Mouse (Mus musculus): ENCODE data around the gene Pcnt.

Pcnt gene

DNA sequence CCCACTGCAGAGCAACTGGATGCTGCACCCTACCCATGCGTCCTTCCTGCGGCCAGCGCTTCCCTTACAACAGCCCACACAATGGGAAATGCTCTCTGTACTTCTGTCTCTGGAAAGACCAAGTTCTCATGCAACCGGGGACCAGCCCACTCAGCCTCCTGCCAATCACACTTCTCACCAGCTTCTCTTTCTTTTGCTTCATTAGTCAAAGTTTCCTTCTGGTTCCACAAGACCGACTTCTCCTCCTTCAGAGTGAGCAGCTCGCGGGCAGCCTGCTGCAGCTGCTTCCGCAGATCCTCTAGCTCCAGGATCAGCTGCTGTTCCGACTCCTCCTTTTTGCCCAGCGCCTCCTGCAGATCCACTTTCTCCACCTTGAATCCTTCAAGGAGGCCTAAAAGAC is 34.1 kb downstream of the Pcnt start:
- no peak for DNase-seq (ENCODE audit: low read depth, low spot score)

DNA sequence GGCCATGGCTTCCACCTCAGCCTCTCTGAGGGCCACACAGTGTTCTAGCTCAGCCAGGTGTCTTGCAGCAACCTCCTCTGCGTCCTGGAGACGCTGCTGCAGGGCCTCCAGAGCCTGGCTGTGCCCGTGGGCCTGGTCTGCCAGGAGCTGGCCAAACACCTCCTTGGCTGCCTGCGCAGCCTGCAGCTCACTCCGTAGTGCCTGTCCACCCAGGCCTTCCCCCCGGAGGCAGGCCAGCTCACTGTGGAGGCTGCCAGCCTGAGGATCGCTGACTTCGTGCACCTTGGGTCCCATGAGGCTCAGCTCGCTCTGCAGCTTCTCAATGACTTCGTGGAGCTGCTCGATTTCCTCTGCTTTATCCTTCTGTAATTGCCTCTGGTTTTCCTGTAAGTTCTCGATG is 50.0 kb downstream of the Pcnt start:
- no peak for DNase-seq (ENCODE audit: low read depth, low spot score)

DNA sequence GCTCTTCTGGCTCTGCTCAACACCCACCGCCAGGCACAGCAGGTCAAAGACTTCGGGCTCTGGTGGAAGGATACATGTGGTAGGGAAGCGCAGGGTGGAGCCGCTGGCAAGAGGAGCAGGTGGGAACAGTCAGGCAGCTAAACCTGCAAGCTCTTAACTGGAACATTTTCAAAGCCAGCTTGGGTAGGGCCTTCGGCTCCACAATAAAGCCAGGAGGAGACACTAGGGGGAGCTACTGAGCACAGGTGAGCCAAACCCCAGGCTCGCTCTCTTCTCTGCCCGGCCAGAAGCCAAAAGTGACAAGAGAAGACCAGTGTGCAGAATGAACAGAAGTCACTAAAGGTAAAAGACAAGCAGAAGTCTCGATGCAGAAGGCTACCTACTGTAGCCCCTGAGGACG is 50.8 kb downstream of the Pcnt start:
- DNase-seq (ENCODE audit: low read depth, low spot score): peak; percentile 23

DNA sequence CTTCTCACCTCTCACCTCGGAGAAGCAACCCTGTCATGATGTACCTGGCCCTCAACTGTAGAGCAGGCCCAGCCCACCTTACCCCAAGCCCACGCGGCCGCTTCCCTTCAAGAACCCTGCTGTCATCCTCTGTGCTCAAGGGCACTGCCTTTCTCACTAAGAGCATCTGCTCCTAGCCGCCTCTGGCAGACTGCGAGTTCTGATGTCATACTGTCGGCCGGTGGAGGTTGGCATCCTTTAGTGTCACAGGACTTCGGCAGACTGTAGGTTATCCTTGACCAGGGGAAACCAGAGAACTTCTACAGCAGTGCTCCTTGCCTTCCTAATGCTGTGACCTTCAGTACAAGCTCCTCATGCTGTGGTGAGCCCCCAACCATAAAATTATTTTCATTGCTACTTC is 51.4 kb downstream of the Pcnt start:
- no peak for DNase-seq (ENCODE audit: low read depth, low spot score)

DNA sequence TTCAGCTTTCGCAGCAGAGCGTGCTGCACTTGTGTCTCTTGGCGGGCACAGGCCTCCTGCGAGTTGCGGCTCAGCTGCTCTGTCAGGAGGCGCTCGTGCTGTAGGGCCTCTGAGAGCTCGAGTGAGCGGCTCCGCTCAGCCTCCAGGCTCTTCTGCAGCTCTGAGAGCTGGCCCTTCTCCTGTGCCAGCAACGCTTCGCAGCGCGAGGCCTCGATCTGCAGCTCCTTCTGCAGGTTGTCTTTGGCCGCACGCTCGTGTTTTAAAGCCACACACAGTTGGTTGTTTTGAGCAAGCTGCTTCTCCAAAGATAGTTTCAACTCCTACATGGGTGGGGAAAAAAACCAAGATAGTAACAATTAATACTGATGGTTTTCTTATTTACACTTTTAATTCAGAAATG is 67.6 kb downstream of the Pcnt start:
- no peak for DNase-seq (ENCODE audit: low read depth, low spot score)

DNA sequence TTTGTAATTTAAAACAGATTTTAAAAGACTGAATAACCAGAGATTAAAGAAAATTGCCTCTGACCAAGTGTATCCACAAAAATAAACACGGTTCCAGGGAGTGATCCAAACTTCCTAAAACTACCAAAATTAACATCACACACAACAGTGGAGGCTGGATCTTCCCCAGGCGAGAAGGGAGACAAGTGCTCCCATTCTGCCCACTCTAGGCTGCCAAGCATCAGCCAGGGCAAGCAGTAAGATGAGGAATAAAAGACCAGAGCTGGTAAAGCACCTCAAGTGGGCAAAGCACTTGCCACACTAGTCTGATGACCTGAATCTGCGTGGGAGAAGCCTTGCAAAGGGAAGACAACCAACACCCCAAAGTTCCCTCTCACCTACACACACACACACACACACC is 70.8 kb downstream of the Pcnt start:
- DNase-seq (ENCODE audit: low read depth, low spot score): no peak

DNA sequence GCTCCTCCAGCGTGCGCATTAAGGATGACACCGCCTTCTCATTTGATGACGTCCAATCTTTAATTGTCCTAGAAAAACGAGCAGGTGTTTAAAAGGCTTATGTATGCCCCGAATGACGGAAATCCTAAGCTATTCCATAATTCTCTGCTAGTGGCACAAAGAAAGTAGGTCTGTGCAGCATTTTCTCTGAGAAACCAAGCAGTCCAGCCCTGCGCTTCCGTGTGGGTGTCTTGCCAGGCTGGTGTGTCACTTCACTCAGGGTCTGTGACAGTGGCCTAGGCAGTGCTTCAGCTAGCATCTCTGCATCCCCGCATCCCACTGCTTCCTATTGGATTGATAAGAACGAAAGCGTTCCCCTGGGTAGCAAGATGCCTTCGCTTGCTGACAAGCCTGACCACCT is 73.8 kb downstream of the Pcnt start:
- no peak for DNase-seq (ENCODE audit: low read depth, low spot score)

DNA sequence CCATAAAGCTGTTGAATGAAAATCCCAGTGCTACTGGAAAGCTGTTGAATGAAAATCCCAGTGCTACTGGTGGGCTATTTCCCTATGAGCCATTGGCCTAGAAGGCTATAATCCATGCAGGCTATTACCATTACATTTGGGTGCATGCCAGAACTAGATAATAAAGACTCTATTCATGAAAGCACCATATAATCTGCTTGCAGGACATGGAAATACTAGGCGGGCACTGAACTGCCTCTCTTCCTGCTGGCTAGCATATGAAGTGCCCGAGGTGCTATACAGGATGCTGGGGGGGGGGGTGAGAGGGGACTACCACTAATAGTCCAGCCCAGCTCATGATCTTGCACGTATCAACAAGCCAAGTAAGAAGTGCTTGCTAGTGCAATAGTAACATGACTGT is 79.4 kb downstream of the Pcnt start:
- DNase-seq (ENCODE audit: low read depth, low spot score): no peak

DNA sequence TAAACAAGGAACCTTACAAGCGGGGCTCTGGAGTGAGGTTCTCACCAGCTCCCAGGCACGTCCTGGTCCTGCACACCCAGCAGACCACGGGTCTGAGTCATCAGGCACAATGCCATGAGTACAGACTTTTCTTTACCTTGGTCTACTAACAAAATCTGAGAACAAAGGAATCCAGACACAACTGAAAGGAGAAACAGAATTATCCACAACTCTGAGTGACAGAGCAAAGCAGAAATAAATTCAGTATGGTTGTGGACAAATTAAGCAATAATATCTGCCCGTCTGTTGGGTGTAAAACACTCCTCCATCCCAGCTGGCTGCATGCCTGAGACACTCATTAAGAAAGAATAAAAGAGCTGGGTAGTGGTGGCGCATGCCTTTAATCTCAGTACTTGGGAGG is 84.1 kb downstream of the Pcnt start:
- DNase-seq (ENCODE audit: low read depth, low spot score): no peak

DNA sequence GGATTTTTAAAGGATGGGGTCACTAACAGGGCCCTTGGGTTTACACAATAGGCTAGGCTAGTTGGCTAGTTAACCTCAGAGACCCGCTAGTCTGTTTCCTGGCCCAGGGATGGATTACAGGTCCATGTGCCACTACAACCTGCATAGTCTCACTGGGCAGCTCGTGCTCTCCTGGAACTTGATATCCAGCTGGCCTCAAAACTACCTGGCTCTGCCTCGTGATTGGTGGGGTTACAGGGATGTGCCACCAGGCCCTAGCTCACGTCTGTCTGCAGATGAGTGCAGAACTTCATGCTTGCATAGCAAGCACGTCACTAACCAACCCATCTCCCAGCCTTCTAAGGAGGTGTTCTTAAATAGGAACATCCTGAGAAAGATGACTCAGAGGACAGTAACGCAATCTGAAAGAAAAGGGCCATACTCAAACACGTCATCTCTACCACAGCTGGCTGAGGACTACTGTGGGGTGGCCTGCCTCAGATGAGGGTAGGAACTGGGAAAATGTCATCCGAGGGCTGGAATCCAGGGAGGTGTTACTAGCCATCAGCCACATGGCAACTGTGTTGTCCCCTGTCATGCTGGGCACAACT is 85.2 kb downstream of the Pcnt start:
- DNase-seq (ENCODE audit: low read depth, low spot score): no peak

DNA sequence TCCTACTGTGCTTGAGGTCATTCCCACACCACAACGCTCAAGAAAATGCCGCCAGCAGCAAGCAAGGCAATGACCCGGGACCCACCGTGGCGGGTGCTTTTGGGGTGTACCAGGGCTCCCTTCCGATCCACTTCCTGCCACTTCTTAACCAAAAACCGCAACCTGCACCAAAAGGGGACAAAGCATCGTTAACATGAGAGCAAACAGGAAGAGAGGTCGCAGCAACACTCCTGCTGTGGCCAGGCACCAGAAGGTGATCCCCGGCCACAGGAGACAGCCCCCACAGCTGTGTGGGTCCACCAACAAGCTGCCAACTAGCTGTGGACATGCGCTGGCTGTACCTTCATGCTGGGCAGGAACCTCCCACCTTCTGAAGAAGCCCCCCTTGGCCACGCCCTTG is 87.6 kb downstream of the Pcnt start:
- no peak for DNase-seq (ENCODE audit: low read depth, low spot score)

DNA sequence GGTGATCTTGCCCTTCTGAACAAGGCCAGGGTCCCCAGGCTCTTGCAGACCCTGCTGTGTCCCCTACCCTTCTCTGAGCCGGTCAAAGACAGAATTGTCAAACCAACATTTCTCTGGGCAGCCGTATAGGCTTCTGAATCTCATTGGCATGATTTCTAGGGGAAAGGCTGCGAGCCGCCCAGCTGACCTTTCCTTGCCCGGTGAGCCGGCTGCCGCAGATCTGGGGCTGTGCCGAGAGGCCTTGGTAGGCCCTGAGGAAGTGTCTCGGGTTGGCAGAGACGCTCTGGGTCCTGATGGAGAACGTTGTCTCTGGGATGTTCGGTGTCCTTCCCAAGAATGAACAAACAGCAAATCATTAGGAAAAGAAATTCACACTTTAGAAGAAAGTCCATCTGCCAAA is 88.6 kb downstream of the Pcnt start:
- DNase-seq (ENCODE audit: low read depth, low spot score): no peak

DNA sequence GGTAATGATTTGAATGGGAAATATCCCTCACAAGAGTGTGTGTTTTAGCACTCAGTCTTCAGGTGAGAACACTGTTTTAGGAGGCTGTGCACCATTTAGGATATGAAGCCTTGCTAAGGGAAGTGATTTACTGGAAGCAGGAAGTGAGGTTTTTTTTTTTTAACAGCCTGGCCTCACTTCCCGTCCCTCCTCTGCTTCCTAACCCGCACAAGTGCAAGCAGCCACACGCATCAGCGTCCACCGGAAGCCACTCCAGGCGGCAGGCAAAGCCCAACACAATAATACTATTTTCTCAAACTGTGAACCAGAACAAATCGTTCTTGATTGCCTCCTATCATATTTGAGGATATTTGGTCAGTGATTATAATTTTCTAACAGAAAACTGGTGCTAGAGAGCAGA is 90.6 kb downstream of the Pcnt start:
- DNase-seq (ENCODE audit: low read depth, low spot score): no peak

DNA sequence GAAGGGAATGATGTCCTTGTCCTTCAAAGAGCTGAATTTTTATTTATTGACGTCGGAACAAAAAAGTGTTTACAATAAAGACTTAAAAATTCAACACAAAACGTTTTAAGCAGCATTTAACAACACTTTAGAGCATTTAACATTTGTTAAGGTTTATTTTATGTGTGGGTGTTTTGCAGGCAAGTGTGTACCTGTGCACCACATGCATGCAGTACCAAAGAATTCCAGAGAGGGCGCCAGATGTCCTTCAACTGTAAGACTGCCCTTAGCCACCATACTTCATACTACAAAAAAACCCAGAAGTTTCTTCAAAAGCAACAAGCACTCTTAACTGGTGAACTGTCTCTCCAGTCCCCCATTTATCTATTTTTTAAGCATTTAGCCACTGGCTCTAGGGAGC is 96.0 kb downstream of the Pcnt start:
- DNase-seq (ENCODE audit: low read depth, low spot score): no peak

DNA sequence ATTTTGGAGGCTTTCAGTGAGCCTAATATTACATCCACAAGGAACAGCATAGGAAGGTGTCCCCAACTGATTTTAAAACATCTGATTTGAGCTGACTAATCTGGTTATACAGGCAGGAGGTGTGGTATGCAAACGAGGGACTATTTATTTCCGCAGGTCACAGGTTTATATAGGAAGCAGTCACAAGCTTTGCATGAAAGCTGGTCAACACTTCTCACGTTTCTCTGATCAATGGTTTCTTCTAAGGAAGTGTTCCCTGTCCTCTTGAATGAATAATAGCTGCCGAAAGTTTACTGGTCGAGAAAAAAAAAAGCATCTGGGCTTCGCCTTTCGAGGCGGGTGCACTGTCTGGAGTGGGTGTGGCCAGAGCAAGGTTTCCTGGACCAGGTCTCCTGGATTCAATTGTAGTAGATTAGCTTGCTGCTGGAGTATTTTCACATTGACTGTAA is 96.5 kb downstream of the Pcnt start:
- DNase-seq (ENCODE audit: low read depth, low spot score): no peak

DNA sequence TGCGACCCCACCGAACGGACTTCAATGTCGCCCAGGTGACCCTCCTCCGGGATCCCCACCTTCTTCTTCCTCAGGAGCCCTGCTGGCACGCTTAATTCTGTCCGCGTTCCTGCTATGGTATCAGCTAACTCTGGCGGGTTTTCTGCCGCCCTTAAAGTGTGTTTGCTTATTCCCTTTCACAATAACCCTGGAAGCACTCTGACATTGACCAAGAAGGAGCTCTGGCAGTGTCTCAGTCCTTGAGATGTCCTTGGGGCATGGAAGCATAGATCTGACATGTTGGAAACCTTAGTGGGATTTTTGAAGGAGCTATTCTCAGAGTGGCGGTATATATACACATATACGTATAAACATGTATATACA is 97.1 kb downstream of the Pcnt start:
- no peak for DNase-seq (ENCODE audit: low read depth, low spot score)

DNA sequence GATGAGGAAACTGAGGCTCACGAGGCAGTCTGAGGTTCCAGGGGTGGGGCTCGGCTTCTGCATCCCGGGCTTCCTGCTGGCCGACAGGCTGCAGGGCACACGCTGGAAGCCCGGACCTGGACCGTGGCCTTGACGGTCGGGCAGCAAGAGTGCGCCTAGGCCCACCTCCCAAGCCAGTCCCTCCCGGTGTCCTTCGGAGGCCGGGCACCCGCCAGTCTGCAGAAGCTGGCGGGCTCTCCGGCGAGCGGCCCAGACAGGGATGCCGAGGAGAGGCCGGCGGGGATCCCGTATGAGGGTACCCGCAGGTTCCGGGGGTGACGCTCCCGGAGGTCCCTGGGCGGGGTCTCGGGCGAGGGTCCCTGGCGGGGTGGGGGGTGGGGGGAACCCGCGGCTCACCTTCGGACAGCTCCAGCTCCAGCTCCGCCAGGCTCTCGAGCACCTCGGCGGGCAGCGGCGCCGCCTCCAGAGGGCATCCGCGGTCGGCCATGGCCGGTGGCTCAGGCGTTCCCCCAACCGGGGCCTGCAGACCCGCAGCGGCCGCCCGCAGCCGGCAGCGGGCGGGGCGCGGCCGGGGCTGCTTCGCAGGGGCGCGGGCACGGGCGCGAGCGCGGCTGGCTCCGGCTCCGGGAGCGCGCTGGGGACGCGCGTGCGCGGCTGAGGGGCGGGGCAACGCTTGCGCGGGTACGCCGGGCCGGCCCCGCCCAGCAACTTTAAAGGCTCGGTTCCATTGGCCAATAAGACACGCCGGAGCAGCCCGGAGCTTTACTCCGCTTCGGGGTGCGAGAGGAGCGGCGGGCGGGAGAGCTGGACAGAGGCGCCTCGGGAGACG is 97.7 kb downstream of the Pcnt start, which contains the start of gene Dip2a:
TSS of gene Dip2a (minus strand) at position 581 of the 829 bp plus-strand sequence.
- DNase-seq (ENCODE audit: low read depth, low spot score): peak; percentile 85

DNA sequence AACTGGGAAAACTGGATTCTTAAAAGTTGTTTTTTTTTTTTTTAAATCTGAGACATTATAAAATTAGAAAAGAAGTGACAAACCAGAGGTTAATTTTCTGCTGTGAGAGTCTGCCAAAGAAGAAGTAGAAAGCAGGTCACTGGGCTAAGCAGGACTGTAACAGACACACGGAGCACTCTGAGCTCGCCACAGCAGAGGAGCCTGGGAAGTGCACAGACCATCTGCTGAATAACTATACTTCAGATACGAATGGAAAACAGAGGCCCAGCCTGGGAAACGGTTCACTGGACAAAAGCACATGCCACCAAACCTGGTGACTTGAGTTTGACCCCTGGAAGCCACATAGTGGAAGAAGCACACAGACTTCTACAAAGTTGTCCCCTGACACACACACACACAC is 108.2 kb downstream of the Pcnt start:
- no peak for DNase-seq (ENCODE audit: low read depth, low spot score)

DNA sequence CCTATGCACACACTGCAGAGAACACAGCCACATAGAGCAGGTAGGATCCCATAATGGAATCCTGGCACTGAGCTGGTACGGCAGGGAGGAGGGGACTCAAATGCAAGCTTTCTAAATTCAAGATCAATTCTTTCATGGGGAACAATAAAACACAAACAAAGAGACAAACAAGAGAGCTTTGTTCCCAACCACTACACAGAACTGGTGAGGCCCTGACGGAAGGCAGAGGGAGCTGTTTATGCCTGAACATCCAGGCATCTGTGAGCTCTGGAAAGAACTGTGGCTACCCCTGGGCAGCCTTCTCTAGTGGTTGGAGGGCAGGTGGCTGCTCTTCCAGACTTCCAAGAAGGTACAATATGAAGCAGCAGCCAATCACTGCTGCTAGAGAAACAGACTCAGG is 110.5 kb downstream of the Pcnt start:
- no peak for DNase-seq (ENCODE audit: low read depth, low spot score)

DNA sequence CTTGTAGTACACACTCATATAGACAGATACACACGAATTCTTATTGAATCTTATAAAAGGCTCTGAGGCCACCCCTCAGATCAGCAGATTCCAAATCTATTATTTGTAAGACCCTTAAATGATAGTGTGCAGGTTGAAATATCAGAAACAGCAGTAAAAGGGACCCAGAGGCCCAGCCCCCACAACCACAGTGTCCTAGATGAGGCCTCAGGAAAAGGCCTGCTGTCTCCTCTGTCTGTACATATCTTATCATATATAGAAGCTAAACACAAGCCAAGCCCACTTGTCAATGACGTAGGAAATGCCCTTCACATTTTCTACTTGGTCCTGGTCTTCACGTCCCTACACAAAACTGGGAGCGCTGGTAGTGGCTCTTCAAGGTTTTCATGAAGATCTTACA is 113.5 kb downstream of the Pcnt start:
- no peak for DNase-seq (ENCODE audit: low read depth, low spot score)

DNA sequence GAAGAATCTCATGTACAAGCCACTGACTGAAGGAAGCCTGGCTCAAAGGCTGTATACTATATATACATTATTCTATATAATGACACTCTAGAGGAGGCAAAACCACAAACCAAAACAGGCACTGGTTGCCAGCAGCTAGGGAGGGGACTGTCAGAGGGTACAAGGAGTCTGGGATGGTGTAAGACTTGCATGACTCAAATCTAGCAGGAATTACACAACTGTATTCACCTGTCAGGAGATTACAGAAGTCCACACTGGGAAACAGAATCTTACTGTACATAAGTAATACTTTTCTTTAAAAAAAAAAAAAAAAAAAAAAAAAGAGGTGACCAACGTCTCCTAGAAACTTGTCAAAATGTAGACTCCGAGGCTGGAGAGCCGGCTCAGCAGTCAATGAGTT is 114.0 kb downstream of the Pcnt start:
- DNase-seq (ENCODE audit: low read depth, low spot score): no peak

DNA sequence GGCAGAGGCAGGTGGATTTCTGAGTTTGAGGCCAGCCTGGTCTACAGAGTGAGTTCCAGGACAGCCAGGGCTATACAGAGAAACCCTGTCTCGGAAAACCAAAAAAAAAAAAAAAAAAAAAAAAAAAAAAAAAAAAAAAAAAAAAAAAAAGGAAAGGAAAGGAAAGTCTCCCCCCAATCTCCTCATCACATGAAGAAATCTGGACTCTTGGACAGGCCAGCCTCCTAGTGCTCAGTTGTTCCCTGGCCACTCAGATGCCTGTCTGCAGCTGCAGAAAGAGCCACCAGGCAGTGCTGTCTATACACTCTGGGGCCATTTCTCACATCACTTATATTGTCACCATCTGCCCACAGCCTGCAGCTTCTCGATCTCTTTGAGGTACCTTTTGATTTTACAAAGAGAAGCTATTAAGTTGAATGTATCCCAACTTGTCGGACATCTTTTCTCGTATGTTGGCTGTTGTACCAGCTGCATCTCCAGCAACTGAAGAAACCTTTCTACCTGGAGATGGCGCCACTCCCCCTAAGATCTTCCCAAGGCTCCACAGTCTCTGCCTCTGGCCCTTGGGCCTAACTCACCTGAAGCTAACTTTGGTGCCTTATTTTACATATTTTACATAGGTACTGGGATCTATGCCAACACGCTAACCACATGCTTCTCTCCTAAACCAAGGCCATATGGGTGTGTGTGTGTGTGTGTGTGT is 116.1 kb downstream of the Pcnt start:
- no peak for DNase-seq (ENCODE audit: low read depth, low spot score)

DNA sequence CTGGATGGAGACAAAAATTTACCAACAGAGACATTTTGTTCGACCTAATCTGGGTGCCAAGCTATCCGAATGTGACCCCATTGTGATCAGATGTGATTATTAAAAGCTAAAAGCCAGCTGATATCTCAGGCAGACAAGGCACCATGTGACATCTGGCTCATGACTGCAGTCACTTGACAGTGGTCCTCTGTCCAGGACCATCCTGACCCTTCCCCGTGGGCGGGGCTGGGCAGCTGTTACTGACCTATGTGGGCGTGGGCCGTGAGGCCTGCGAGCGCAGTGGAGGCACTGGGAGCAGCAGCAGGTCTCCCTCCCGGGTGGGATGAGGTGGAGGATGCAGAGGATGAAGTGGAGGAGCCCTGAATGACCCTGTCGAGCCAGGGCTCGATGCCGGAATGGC is 125.0 kb downstream of the Pcnt start:
- no peak for DNase-seq (ENCODE audit: low read depth, low spot score)
